ENCODE assay signal across 8 mouse cellular contexts in genomic region chr16:91011847-91012246, GRCm38 (mm10). TPM values are rescaled to one million over a fixed set of nuclear protein-coding genes. Genes with fewer than 3 reads are reported as not detected.
DNase-seq lines count a peak whose midpoint lies in the region; ATAC-seq and TF ChIP-seq lines count a peak whose summit lies in the region.

No protein-coding gene starts in this region.

- 29% methylated on average over 3 of the region's 3 CpGs for WGBS in liver, adult 2 months
- 28% methylated on average over 3 of the region's 3 CpGs for WGBS in embryonic facial prominence, embryonic 15.5 days
- WGBS in limb, embryonic 12.5 days: 50% methylated on average over 3 of the region's 3 CpGs

- no peak for TF ChIP-seq POLR2A in liver, adult 2 months (IDR thresholded peaks at IDR 0.05; ENCODE audit: extremely low read depth, insufficient read depth, low read length)

- TF ChIP-seq CTCF in liver, adult 2 months (IDR thresholded peaks at IDR 0.05; ENCODE audit: low read depth, low read length): no peak

- DNase-seq in liver, adult 2 months (ENCODE audit: extremely low read depth, low read depth, low spot score): peak; percentile 31
- no peak for DNase-seq in liver
- no peak for DNase-seq in gastrocnemius, postnatal 25 days
- DNase-seq in gastrocnemius, postnatal 10 days: no peak
- no peak for DNase-seq in kidney, adult 9 months

- H3K4me1 ChIP-seq in liver, adult 2 months (ENCODE audit: control insufficient read depth, insufficient read depth, low read length): peaks cover 3% of the 10 kb centered on the region
- H3K4me1 ChIP-seq in embryonic facial prominence, embryonic 15.5 days: peaks cover 17% of the 10 kb centered on the region
- peaks cover 7% of the 10 kb centered on the region for H3K4me1 ChIP-seq in limb, embryonic 12.5 days (replicated peaks)

- no peaks in the 10 kb centered on the region for H3K27me3 ChIP-seq in liver, adult 2 months (ENCODE audit: control insufficient read depth, insufficient read depth, low read length)
- H3K27me3 ChIP-seq in embryonic facial prominence, embryonic 15.5 days: no peaks in the 10 kb centered on the region
- H3K27me3 ChIP-seq in limb, embryonic 12.5 days: no peaks in the 10 kb centered on the region

- no peak overlapping the region for H3K9ac ChIP-seq in liver, adult 2 months (ENCODE audit: low read depth, low read length)
- H3K9ac ChIP-seq in embryonic facial prominence, embryonic 15.5 days: peak overlapping the region; percentile 72; the same call in 1 of the 2 replicates
- H3K9ac ChIP-seq in limb, embryonic 12.5 days (replicated peaks): peak overlapping the region; percentile 71; the same call in 1 of the 2 replicates

- H3K79me2 ChIP-seq in liver, adult 2 months (ENCODE audit: control insufficient read depth, insufficient read depth, low read length): peaks cover 5% of the 10 kb centered on the region; the same call in 1 of the 2 replicates

- ATAC-seq in embryonic facial prominence, embryonic 15.5 days (ENCODE audit: insufficient number of reproducible peaks, low FRiP score, low TSS enrichment, low read depth): no peak
- ATAC-seq in limb, embryonic 12.5 days (ENCODE audit: insufficient number of reproducible peaks, insufficient read depth, low FRiP score, low TSS enrichment, low read depth): no peak
- ATAC-seq in neutrophil, adult 5-6 weeks (ENCODE audit: extremely low read depth, insufficient number of reproducible peaks, low FRiP score, poor library complexity, severe bottlenecking): peak; percentile 40; the same call in 1 of the 2 replicates

- no peak overlapping the region; the same call in 1 of the 2 replicates for H3K27ac ChIP-seq in liver, adult 2 months (replicated peaks; ENCODE audit: insufficient read depth, low read depth, low read length)
- peak overlapping the region; percentile 93 for H3K27ac ChIP-seq in embryonic facial prominence, embryonic 15.5 days (replicated peaks)
- H3K27ac ChIP-seq in limb, embryonic 12.5 days: peak overlapping the region; percentile 82; the same call in 1 of the 2 replicates

- H3K4me2 ChIP-seq in embryonic facial prominence, embryonic 15.5 days (replicated peaks): peak overlapping the region; percentile 73
- H3K4me2 ChIP-seq in limb, embryonic 12.5 days: peak overlapping the region; percentile 91

- H3K36me3 ChIP-seq in liver, adult 2 months (ENCODE audit: control insufficient read depth, insufficient read depth, low read length): peaks cover 9% of the 10 kb centered on the region; the same call in 1 of the 2 replicates
- H3K36me3 ChIP-seq in embryonic facial prominence, embryonic 15.5 days: peaks cover 21% of the 10 kb centered on the region
- H3K36me3 ChIP-seq in limb, embryonic 12.5 days: peaks cover 28% of the 10 kb centered on the region

- H3K9me3 ChIP-seq in embryonic facial prominence, embryonic 15.5 days (replicated peaks): no peaks in the 10 kb centered on the region
- no peaks in the 10 kb centered on the region for H3K9me3 ChIP-seq in limb, embryonic 12.5 days

- no peak overlapping the region for H3K4me3 ChIP-seq in liver, adult 2 months (ENCODE audit: insufficient read depth, low read depth, low read length)
- H3K4me3 ChIP-seq in embryonic facial prominence, embryonic 15.5 days (replicated peaks): peak overlapping the region; percentile 94
- peak overlapping the region; percentile 90 for H3K4me3 ChIP-seq in limb, embryonic 12.5 days (replicated peaks)

RNA-seq across cellular contexts. Expression of gene Synj1, which starts 0.7 kb away (rescaled TPM):
- total RNA-seq in liver, adult 2 months (2014; rRNA removed): 7.5 and 8.1 TPM in 2 replicates
- polyA plus RNA-seq in liver, adult 2 months (2012; rRNA removed): 6.2 and 6.6 TPM in 2 replicates
- polyA plus RNA-seq in embryonic facial prominence, embryonic 15.5 days (2015; fragmentation: Nextera tagmentation; extraction: Ambion mirVana): 13.5 and 14.0 TPM in 2 replicates
- polyA plus RNA-seq in limb, embryonic 12.5 days (2016; fragmentation: Nextera tagmentation; extraction: Ambion mirVana): 10.9 and 11.3 TPM in 2 replicates
- 85.6 and 87.6 TPM in 2 replicates for total RNA-seq in neutrophil, adult 5-6 weeks (2017)
- 10 to 100 TPM in 1 of 2 experiments, 1 to 10 TPM in 1; 10.0 to 10.9 TPM for total RNA-seq in gastrocnemius, postnatal 25 days (2021)
- total RNA-seq in gastrocnemius, postnatal 10 days (2021): 10 to 100 TPM; 14.6 TPM

RNA-seq across cellular contexts. Expression of gene Paxbp1, which starts 32.5 kb away (rescaled TPM):
- 24.1 and 26.1 TPM in 2 replicates for total RNA-seq in liver, adult 2 months (2014; rRNA removed)
- polyA plus RNA-seq in liver, adult 2 months (2012; rRNA removed): 4.8 and 8.1 TPM in 2 replicates
- polyA plus RNA-seq in embryonic facial prominence, embryonic 15.5 days (2015; fragmentation: Nextera tagmentation; extraction: Ambion mirVana): 53.4 and 55.8 TPM in 2 replicates
- polyA plus RNA-seq in limb, embryonic 12.5 days (2016; fragmentation: Nextera tagmentation; extraction: Ambion mirVana): 92.0 and 96.2 TPM in 2 replicates
- 134 and 148 TPM in 2 replicates for total RNA-seq in neutrophil, adult 5-6 weeks (2017)
- 1 to 10 TPM; 8.9 to 9.8 TPM for total RNA-seq in gastrocnemius, postnatal 25 days (2021)
- total RNA-seq in gastrocnemius, postnatal 10 days (2021): 10 to 100 TPM; 12.8 to 26.2 TPM
